Mouse (Mus musculus): Measurements from ENCODE around the gene Nol10.

- TF ChIP-seq EP300 (IDR thresholded peaks at IDR 0.05; ENCODE audit: low read depth in 1 of 2, low read length in 2 of 2), result no peak
- TF ChIP-seq MYC (IDR thresholded peaks at IDR 0.05; ENCODE audit: low read depth, low read length), result no peak
- TF ChIP-seq CHD2 (IDR thresholded peaks at IDR 0.05; ENCODE audit: low read length), result no peak
- TF ChIP-seq CTCF (IDR thresholded peaks at IDR 0.05 in 2 of 3, conservative IDR thresholded peaks at IDR 0.05 in 1 of 3; ENCODE audit: control insufficient read depth in 1 of 3, insufficient read depth in 1 of 3, low read depth in 2 of 3, low read length in 3 of 3, poor library complexity in 1 of 3, severe bottlenecking in 1 of 3), result no peak
- TF ChIP-seq USF2 (IDR thresholded peaks at IDR 0.05; ENCODE audit: borderline replicate concordance in 1 of 2, insufficient read depth in 1 of 2, low read depth in 1 of 2, low read length in 2 of 2), result no peak
- TF ChIP-seq UBTF (IDR thresholded peaks at IDR 0.05; ENCODE audit: borderline replicate concordance, insufficient read depth, low read depth, low read length), result no peak
- TF ChIP-seq MAZ (IDR thresholded peaks at IDR 0.05; ENCODE audit: low read depth, low read length), result no peak
- no peak for TF ChIP-seq TCF12 (IDR thresholded peaks at IDR 0.05; ENCODE audit: low read depth, low read length)
Observed at GRCm38 (mm10) chr12:17403998-17404397, 55.7 kb downstream of the Nol10 start.

Data from MEL (cell line).